Comparison of ENCODE assay signal across 30 mouse cellular contexts in genomic region chr11:95238477-95238876, GRCm38 (mm10). TPM values are rescaled to one million over a fixed set of nuclear protein-coding genes. Genes with fewer than 3 reads are reported as not detected.
DNase-seq lines count a peak whose midpoint lies in the region; ATAC-seq and TF ChIP-seq lines count a peak whose summit lies in the region.
"Had no signal": no experiment of that assay in that cellular context is flagged by ENCODE, and none has a peak within 500 bp of the region (broad histone marks: within the 10 kb centered on the region; RNA-seq: fewer than 3 reads in every experiment).

No protein-coding gene starts in this region.

- H3K9ac ChIP-seq in heart, embryonic 12.5 days = no peak overlapping the region
- H3K9ac ChIP-seq in midbrain, embryonic 11.5 days (ENCODE audit: low read length) = no peak overlapping the region
- no peak overlapping the region for H3K9ac ChIP-seq in midbrain, postnatal 0 days (replicated peaks; ENCODE audit: low read length, poor library complexity, severe bottlenecking)
- H3K9ac ChIP-seq: heart, embryonic 15.5 days; limb, embryonic 15.5 days; liver, embryonic 15.5 days had no signal

- H3K27ac ChIP-seq in heart, embryonic 12.5 days (ENCODE audit: poor library complexity, severe bottlenecking) = no peak overlapping the region
- no peak overlapping the region for H3K27ac ChIP-seq in midbrain, embryonic 11.5 days (ENCODE audit: low read depth, low read length)
- H3K27ac ChIP-seq in midbrain, postnatal 0 days (ENCODE audit: low read depth, low read length) = no peak overlapping the region
- H3K27ac ChIP-seq: heart, embryonic 15.5 days; layer of hippocampus, adult 2 months; limb, embryonic 15.5 days; liver, embryonic 15.5 days had no signal

- peaks cover 21% of the 10 kb centered on the region for H3K27me3 ChIP-seq in heart, embryonic 12.5 days (replicated peaks)
- no peaks in the 10 kb centered on the region; the same call in 1 of the 2 replicates for H3K27me3 ChIP-seq in midbrain, embryonic 11.5 days (ENCODE audit: control insufficient read depth, insufficient read depth, low read length)
- no peaks in the 10 kb centered on the region for H3K27me3 ChIP-seq in midbrain, postnatal 0 days (ENCODE audit: insufficient read depth, low read length)
- H3K27me3 ChIP-seq: limb, embryonic 15.5 days had no signal

- H3K4me2 ChIP-seq in heart, embryonic 12.5 days = no peak overlapping the region
- H3K4me2 ChIP-seq in midbrain, embryonic 11.5 days = no peak overlapping the region
- no peak overlapping the region for H3K4me2 ChIP-seq in midbrain, postnatal 0 days (ENCODE audit: low read depth, low read length, poor library complexity, severe bottlenecking)
- H3K4me2 ChIP-seq: heart, embryonic 15.5 days; limb, embryonic 15.5 days; liver, embryonic 15.5 days had no signal

- H3K4me3 ChIP-seq in heart, embryonic 12.5 days = no peak overlapping the region
- H3K4me3 ChIP-seq in midbrain, embryonic 11.5 days (ENCODE audit: low read depth, low read length) = no peak overlapping the region
- H3K4me3 ChIP-seq in midbrain, postnatal 0 days (ENCODE audit: low read depth, low read length) = no peak overlapping the region
- H3K4me3 ChIP-seq: heart, embryonic 15.5 days; layer of hippocampus, adult 2 months; limb, embryonic 15.5 days; liver, embryonic 15.5 days had no signal

- peaks cover 5% of the 10 kb centered on the region; the same call in 1 of the 2 replicates for H3K4me1 ChIP-seq in heart, embryonic 12.5 days (replicated peaks)
- H3K4me1 ChIP-seq in midbrain, embryonic 11.5 days (ENCODE audit: control insufficient read depth, insufficient read depth, low read length) = no peaks in the 10 kb centered on the region
- H3K4me1 ChIP-seq in midbrain, postnatal 0 days (ENCODE audit: insufficient read depth, low read length) = no peaks in the 10 kb centered on the region
- H3K4me1 ChIP-seq: limb, embryonic 15.5 days; liver, embryonic 15.5 days had no signal

- no peaks in the 10 kb centered on the region for H3K9me3 ChIP-seq in heart, embryonic 12.5 days (replicated peaks)
- no peaks in the 10 kb centered on the region for H3K9me3 ChIP-seq in midbrain, embryonic 11.5 days (ENCODE audit: control insufficient read depth, low read length)
- no peaks in the 10 kb centered on the region for H3K9me3 ChIP-seq in midbrain, postnatal 0 days (ENCODE audit: low read length)
- H3K9me3 ChIP-seq: heart, embryonic 15.5 days; limb, embryonic 15.5 days; liver, embryonic 15.5 days had no signal

- DNase-seq in heart, postnatal 4 days = no peak
- DNase-seq in midbrain, embryonic 11.5 days (ENCODE audit: low spot score, missing footprints) = peak; percentile 81
- DNase-seq in midbrain, postnatal 0 days (ENCODE audit: low spot score) = no peak
- no peak for DNase-seq in kidney, postnatal 4 days
- DNase-seq in adrenal gland, postnatal 25 days = no peak
- DNase-seq: adrenal gland, postnatal 14 days; cerebellum, adult 2 months; cerebellum, postnatal 36 days; kidney, adult 18-20 months; kidney, postnatal 10 days; layer of hippocampus, postnatal 36 days; right cerebral cortex, postnatal 25 days; thymus, adult 2 months had no signal

- TF ChIP-seq CTCF in midbrain, postnatal 0 days (IDR thresholded peaks at IDR 0.05) = no peak

- 0 out of 2 replicates have a peak, but pooled peaks have one; percentile 16 for ATAC-seq in heart, embryonic 12.5 days (ENCODE audit: insufficient number of reproducible peaks, low FRiP score)
- ATAC-seq in midbrain, embryonic 11.5 days (ENCODE audit: low FRiP score) = no peak
- no peak for ATAC-seq in midbrain, postnatal 0 days (ENCODE audit: low FRiP score)
- ATAC-seq in granulocyte monocyte progenitor cell, adult 5-6 weeks (replicated peaks; ENCODE audit: poor library complexity, severe bottlenecking) = peak; percentile 72
- ATAC-seq: activated CD4-positive, CD25-positive, alpha-beta regulatory T cell, adult 4 months; midbrain, embryonic 16.5 days; Patski had no signal

- H3K36me3 ChIP-seq in heart, embryonic 12.5 days = no peaks in the 10 kb centered on the region
- H3K36me3 ChIP-seq in midbrain, embryonic 11.5 days (ENCODE audit: control insufficient read depth, insufficient read depth, low read length) = no peaks in the 10 kb centered on the region
- no peaks in the 10 kb centered on the region for H3K36me3 ChIP-seq in midbrain, postnatal 0 days (ENCODE audit: insufficient read depth, low read length)
- H3K36me3 ChIP-seq: heart, embryonic 15.5 days; limb, embryonic 15.5 days; liver, embryonic 15.5 days had no signal

- 52% methylated on average over 6 of the region's 6 CpGs for WGBS in heart, embryonic 12.5 days
- WGBS in midbrain, embryonic 11.5 days = 73% methylated on average over 6 of the region's 6 CpGs
- WGBS in midbrain, postnatal 0 days = 79% methylated on average over 6 of the region's 6 CpGs

RNA-seq across cellular contexts. Expression of gene Tac4, which starts 22.9 kb away (rescaled TPM):
- not detected in 2 replicates for polyA plus RNA-seq in heart, embryonic 12.5 days (2016; fragmentation: Nextera tagmentation; extraction: Ambion mirVana)
- total RNA-seq in heart, postnatal 4 days (2021) = not detected
- not detected in 2 replicates for polyA plus RNA-seq in midbrain, embryonic 11.5 days (2014; fragmentation: Nextera tagmentation; extraction: Ambion mirVana)
- total RNA-seq in midbrain, postnatal 0 days (2014; rRNA removed) = not detected in 2 replicates
- not detected in 2 replicates for polyA plus RNA-seq in midbrain, postnatal 0 days (2015; fragmentation: Nextera tagmentation; extraction: Ambion mirVana)
- not detected in 2 replicates for total RNA-seq in granulocyte monocyte progenitor cell, adult 5-6 weeks (2014; fragmentation: Nextera tagmentation)
- total RNA-seq in granulocyte monocyte progenitor cell, adult 5-6 weeks (2017) = not detected in 2 replicates
- total RNA-seq in adrenal gland, postnatal 25 days (2021) = not detected in 2 replicates
- total RNA-seq: adrenal gland, postnatal 14 days; gastrocnemius, adult 18-20 months; hematopoietic stem cell, adult 5-6 weeks; layer of hippocampus, adult 2 months; layer of hippocampus, postnatal 36 days; left cerebral cortex, postnatal 25 days; megakaryocyte-erythroid progenitor cell, adult 5-6 weeks; neutrophil, adult 5-6 weeks had no signal
- polyA plus RNA-seq: activated CD4-positive, CD25-positive, alpha-beta regulatory T cell, adult 4 months; embryonic facial prominence, embryonic 14.5 days; gonadal fat pad, adult 2 months; heart, embryonic 15.5 days; liver, embryonic 15.5 days; midbrain, embryonic 16.5 days; Patski; stomach, embryonic 14.5 days had no signal

Comparison
In these comparisons a context has a peak if more than half of its experiments do, and no peak if none do; other contexts are left out.
1. ATAC-seq: peak in heart, embryonic 12.5 days (single experiment) and granulocyte monocyte progenitor cell, adult 5-6 weeks (single experiment); none in midbrain, embryonic 11.5 days (single experiment) and midbrain, postnatal 0 days (single experiment).